Mouse (Mus musculus): ENCODE measurements around the gene Ribc1. TPM values are rescaled to one million over a fixed set of nuclear protein-coding genes. Genes with fewer than 3 reads are reported as not detected.
A peak's percentile ranks its signal among the peaks of the same experiment; 100 is the strongest.

The Ribc1 gene
- polyA plus RNA-seq, 1 experiment, result 0.67 TPM

- TF ChIP-seq CTCF (IDR thresholded peaks at IDR 0.05; ENCODE audit: extremely low read depth, insufficient read length, insufficient replicate concordance, low read depth, low read length) (no peak), POLR2A (IDR thresholded peaks at IDR 0.05; ENCODE audit: low read depth, low read length) (no peak)
- 16% methylated on average over 14 of the region's 14 CpGs for WGBS
- H3K27ac ChIP-seq (ENCODE audit: insufficient read depth, low read depth, low read length), result no peak overlapping the region
- no peaks in the 10 kb centered on the region for H3K36me3 ChIP-seq (ENCODE audit: control insufficient read depth, insufficient read depth, low read length)
- H3K4me1 ChIP-seq (ENCODE audit: control insufficient read depth, insufficient read depth, insufficient read length, low read length), result peaks cover 3% of the 10 kb centered on the region; the same call in 1 of the 2 replicates
- H3K27me3 ChIP-seq (ENCODE audit: control insufficient read depth, insufficient read depth, low read length), result no peaks in the 10 kb centered on the region
- peak overlapping the region; percentile 95 for H3K4me3 ChIP-seq (ENCODE audit: low read depth, low read length)
Observed at GRCm38 (mm10) chrX:152017186-152017585, 1.1 kb upstream of the Ribc1 start.

- Histone ChIP-seq H3K4me1 (ENCODE audit: control insufficient read depth, insufficient read depth, insufficient read length, low read length) (peaks cover 3% of the 10 kb centered on the region; the same call in 1 of the 2 replicates), H3K4me3 (ENCODE audit: low read depth, low read length) (peak overlapping the region; percentile 94), H3K27me3 (ENCODE audit: control insufficient read depth, insufficient read depth, low read length) (no peaks in the 10 kb centered on the region), H3K36me3 (ENCODE audit: control insufficient read depth, insufficient read depth, low read length) (no peaks in the 10 kb centered on the region), H3K27ac (ENCODE audit: insufficient read depth, low read depth, low read length) (peak overlapping the region; percentile 76)
- no peak for TF ChIP-seq CTCF (IDR thresholded peaks at IDR 0.05; ENCODE audit: extremely low read depth, insufficient read length, insufficient replicate concordance, low read depth, low read length)
- no peak for TF ChIP-seq POLR2A (IDR thresholded peaks at IDR 0.05; ENCODE audit: low read depth, low read length)
- WGBS, result 14% methylated on average over 11 of the region's 11 CpGs
Observed at GRCm38 (mm10) chrX:152015752-152016150, 344 bp downstream of the Ribc1 start.

- TF ChIP-seq POLR2A (IDR thresholded peaks at IDR 0.05; ENCODE audit: low read depth, low read length) (no peak), CTCF (IDR thresholded peaks at IDR 0.05; ENCODE audit: extremely low read depth, insufficient read length, insufficient replicate concordance, low read depth, low read length) (no peak)
- H3K4me1 ChIP-seq (ENCODE audit: control insufficient read depth, insufficient read depth, insufficient read length, low read length), result no peaks in the 10 kb centered on the region; the same call in 1 of the 2 replicates
- 70% methylated on average over 1 of the region's 1 CpGs for WGBS
- H3K27me3 ChIP-seq (ENCODE audit: control insufficient read depth, insufficient read depth, low read length), result no peaks in the 10 kb centered on the region
- no peak overlapping the region for H3K27ac ChIP-seq (ENCODE audit: insufficient read depth, low read depth, low read length)
- peaks cover 2% of the 10 kb centered on the region; the same call in 1 of the 2 replicates for H3K36me3 ChIP-seq (ENCODE audit: control insufficient read depth, insufficient read depth, low read length)
- no peak overlapping the region for H3K4me3 ChIP-seq (ENCODE audit: low read depth, low read length)
Observed at GRCm38 (mm10) chrX:152007863-152008262, 8.2 kb downstream of the Ribc1 start.

GRCm38 (mm10) chrX:152002865-152003264 lies 13.2 kb downstream of the Ribc1 start:
- H3K4me3 ChIP-seq (ENCODE audit: low read depth, low read length), result no peak overlapping the region
- TF ChIP-seq POLR2A (IDR thresholded peaks at IDR 0.05; ENCODE audit: low read depth, low read length) (no peak), CTCF (IDR thresholded peaks at IDR 0.05; ENCODE audit: extremely low read depth, insufficient read length, insufficient replicate concordance, low read depth, low read length) (no peak)
- H3K36me3 ChIP-seq (ENCODE audit: control insufficient read depth, insufficient read depth, low read length), result peaks cover 2% of the 10 kb centered on the region; the same call in 1 of the 2 replicates
- H3K27ac ChIP-seq (ENCODE audit: insufficient read depth, low read depth, low read length), result no peak overlapping the region
- H3K27me3 ChIP-seq (ENCODE audit: control insufficient read depth, insufficient read depth, low read length), result no peaks in the 10 kb centered on the region
- WGBS, result 31% methylated on average over 2 of the region's 2 CpGs
- H3K4me1 ChIP-seq (ENCODE audit: control insufficient read depth, insufficient read depth, insufficient read length, low read length), result no peaks in the 10 kb centered on the region; the same call in 1 of the 2 replicates

GRCm38 (mm10) chrX:152001737-152002710 lies 14.1 kb downstream of the Ribc1 start, which contains the start of gene Hsd17b10:
Hsd17b10 (plus strand) TSS chrX:152001845.
- 18% methylated on average over 39 of the region's 41 CpGs for WGBS
- Histone ChIP-seq H3K4me1 (ENCODE audit: control insufficient read depth, insufficient read depth, insufficient read length, low read length) (no peaks in the 10 kb centered on the region; the same call in 1 of the 2 replicates), H3K36me3 (ENCODE audit: control insufficient read depth, insufficient read depth, low read length) (peaks cover 2% of the 10 kb centered on the region; the same call in 1 of the 2 replicates), H3K27me3 (ENCODE audit: control insufficient read depth, insufficient read depth, low read length) (no peaks in the 10 kb centered on the region), H3K27ac (ENCODE audit: insufficient read depth, low read depth, low read length) (peak within 1 kb of the TSS; percentile 16; the same call in 1 of the 2 replicates), H3K4me3 (ENCODE audit: low read depth, low read length) (peak within 1 kb of the TSS; percentile 83)
- TF ChIP-seq POLR2A (IDR thresholded peaks at IDR 0.05; ENCODE audit: low read depth, low read length), result peak; percentile 78
- no peak for TF ChIP-seq CTCF (IDR thresholded peaks at IDR 0.05; ENCODE audit: extremely low read depth, insufficient read length, insufficient replicate concordance, low read depth, low read length)

- 16% methylated on average over 9 of the region's 9 CpGs for WGBS
- no peak overlapping the region for H3K27ac ChIP-seq (ENCODE audit: insufficient read depth, low read depth, low read length)
- peak overlapping the region; percentile 83; the same call in 1 of the 2 replicates for H3K4me3 ChIP-seq (ENCODE audit: low read depth, low read length)
- H3K36me3 ChIP-seq (ENCODE audit: control insufficient read depth, insufficient read depth, low read length), result peaks cover 2% of the 10 kb centered on the region; the same call in 1 of the 2 replicates
- no peaks in the 10 kb centered on the region for H3K27me3 ChIP-seq (ENCODE audit: control insufficient read depth, insufficient read depth, low read length)
- TF ChIP-seq CTCF (IDR thresholded peaks at IDR 0.05; ENCODE audit: extremely low read depth, insufficient read length, insufficient replicate concordance, low read depth, low read length) (no peak), POLR2A (IDR thresholded peaks at IDR 0.05; ENCODE audit: low read depth, low read length) (no peak)
- no peaks in the 10 kb centered on the region for H3K4me1 ChIP-seq (ENCODE audit: control insufficient read depth, insufficient read depth, insufficient read length, low read length)
Observed at GRCm38 (mm10) chrX:152001182-152001684, 14.9 kb downstream of the Ribc1 start.

Measured in small intestine, adult 2 months (tissue).